Mouse (Mus musculus): ENCODE results near the gene Abcc5.
"Not testable (repeated sequence)": the region's sequence is repeated elsewhere in the genome, so short reads cannot be mapped to it uniquely, and the experiment has no call there.

The Abcc5 gene

GRCm38 (mm10) chr16:20424226-20424663 is 1.9 kb downstream of the Abcc5 start:
- no peak for DNase-seq (ENCODE audit: low spot score in 2 of 2)

- no peak for DNase-seq (ENCODE audit: low spot score in 2 of 2)
Measured at GRCm38 (mm10) chr16:20422938-20423730, 3.1 kb downstream of the Abcc5 start.

DNA sequence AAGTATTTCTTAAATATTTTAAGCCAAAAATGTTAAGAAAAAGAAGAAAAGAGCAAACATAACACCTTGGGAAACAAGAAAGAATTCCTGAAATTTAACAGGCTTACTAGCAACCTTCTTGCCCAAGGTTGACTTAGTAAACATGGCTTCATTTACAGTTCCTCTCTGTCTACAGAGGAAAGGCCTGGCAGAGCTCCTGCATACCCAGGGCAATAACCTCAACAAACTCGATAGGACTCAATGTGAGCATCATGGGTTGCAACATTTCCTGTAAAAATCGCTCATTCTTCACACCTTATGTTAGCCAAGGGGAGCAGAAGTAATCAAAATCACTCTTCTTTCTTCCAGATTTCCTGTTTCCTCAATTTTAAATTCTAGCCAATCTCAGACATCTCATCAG is 8.1 kb downstream of the Abcc5 start:
- DNase-seq (ENCODE audit: low spot score in 2 of 2) = no peak

DNA sequence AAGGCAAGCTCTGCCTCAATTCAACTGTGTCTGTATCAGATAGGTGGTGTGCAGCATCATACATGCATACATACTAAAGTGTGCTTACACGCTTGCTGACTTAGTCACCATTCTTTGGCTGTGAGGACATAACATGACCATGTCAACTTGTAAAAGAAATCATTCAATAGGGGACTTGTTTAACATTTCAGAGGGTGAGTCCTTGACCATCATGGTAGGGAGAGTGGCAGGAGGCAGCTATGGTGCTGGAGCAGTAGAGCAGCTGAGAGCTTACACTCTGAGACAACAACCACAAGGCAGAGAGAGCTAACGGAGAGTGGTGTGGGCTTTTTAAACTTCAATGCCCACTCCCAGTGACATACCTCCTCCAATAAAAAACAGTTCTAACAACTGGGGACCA is 9.9 kb downstream of the Abcc5 start:
- no peak for DNase-seq (ENCODE audit: low spot score in 2 of 2)

DNA sequence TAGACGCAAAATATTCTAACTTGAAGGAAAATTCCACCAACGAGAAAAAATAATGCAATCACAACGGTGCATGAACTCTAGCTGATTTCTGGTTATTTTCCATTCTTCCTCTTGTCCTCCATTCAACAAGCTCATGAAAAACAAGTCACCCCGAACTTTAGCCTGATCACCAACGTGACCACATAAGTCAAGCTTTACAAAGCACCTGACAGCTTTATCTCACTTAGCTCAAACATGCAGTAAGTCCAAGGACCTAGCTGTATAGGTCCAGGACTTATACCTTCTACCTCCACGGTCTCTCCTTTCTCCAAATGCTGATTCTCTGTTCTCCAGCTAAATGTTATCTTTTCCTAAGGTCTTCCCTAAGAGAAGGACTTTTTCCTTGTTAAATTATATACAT is 10.4 kb downstream of the Abcc5 start:
- no peak for DNase-seq (ENCODE audit: low spot score in 2 of 2)

GRCm38 (mm10) chr16:20415211-20415610 is 11.0 kb downstream of the Abcc5 start:
- no peak for DNase-seq (ENCODE audit: low spot score in 2 of 2)

DNA sequence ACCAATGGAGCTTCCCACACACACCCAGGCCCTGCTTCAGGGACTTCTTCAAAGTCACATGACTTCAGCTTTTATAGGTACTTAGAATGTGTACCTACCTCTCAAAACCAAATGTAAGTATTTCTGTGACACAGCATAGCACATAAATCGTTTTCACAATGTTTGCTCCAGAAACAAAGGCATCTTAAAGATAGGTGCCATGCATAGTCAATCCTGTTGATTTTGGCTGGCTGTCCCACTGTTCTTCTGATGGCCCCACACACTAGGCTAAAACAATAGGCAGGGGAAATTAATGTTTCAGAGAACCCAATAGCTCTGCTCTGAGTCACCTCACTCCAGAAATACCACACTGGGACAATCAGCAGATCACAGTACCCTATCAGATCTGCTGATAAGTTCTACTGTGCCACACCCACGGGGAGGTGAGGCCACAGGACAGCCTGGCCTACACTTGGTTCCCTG is 12.3 kb downstream of the Abcc5 start:
- no peak for DNase-seq (ENCODE audit: low spot score in 2 of 2)

DNA sequence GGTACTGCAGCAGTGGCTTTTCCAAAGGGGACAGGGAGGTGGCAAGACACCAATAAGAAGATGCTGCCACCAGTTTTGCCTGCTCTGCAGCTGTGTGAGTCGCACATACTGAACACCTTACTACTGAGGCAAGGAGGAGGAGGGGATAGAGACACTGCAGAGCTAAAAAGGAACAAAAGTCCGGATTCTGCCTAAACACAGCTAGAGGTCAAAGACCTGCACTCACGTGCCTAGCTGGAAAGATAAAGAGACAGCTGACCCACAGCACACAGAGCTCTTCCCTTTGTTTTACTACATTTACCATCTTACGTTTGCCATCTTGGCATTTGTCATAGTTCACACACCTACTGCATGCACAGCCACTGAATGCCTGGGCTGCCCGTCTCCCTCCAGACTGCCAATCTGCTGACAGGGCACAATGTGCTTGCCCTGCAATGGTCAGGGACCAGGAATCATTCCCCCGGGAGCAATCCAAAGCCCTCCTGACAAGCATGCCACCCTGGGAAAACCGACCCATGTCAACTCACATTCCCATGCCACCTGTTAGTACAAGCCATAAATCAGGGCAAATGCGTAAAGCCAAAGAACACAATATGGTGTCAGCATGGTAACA is 14.1 kb downstream of the Abcc5 start:
- no peak for DNase-seq (ENCODE audit: low spot score in 2 of 2)

DNA sequence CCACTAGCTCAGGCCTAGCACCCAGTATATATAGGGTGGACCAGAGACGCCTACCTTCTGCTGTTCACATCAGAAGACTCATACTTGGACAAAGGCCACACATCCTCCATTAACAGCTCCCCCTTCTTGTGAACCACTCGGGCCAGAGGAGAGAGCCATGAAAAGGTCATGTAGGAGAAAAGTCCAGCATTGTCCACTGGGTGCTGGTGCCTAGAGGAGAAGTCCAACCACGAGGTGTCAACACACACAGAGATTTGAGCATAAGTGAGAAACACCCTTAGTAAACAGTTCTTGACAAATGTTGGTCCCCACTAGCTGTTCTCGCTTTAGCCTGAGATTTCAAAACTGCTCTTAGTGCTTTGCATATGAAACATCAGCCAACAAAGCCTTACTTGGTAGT is 20.9 kb downstream of the Abcc5 start:
- DNase-seq (ENCODE audit: low spot score in 2 of 2) = no peak

DNA sequence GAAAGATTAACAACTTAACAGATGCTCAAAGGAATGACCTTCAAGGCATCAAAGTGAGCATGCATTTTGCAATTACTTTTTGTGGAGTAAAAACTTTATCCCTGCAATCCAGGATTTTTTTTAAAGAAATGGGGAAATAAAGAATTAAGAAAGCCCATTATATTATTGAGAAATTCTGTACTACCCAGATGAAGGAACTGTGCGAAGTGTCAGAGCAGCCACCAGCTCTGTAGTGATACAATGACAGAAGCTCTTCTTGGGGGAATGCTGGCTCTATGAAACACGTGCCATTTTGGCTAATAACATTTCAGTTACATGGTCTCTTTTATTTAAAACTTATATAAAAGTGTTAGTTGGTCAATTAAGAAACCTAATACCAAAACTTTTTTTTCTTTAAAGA is 22.9 kb downstream of the Abcc5 start:
- DNase-seq (ENCODE audit: low spot score in 2 of 2) = no peak

- no peak for DNase-seq (ENCODE audit: low spot score in 2 of 2)
Measured at GRCm38 (mm10) chr16:20401592-20401991, 24.6 kb downstream of the Abcc5 start.

GRCm38 (mm10) chr16:20400707-20401591 is 25.2 kb downstream of the Abcc5 start:
- no peak for DNase-seq (ENCODE audit: low spot score in 2 of 2)

- DNase-seq (ENCODE audit: low spot score in 2 of 2) = no peak
Measured at GRCm38 (mm10) chr16:20396851-20397250, 29.3 kb downstream of the Abcc5 start.

- DNase-seq (ENCODE audit: low spot score in 2 of 2) = no peak
Measured at GRCm38 (mm10) chr16:20395216-20395907, 30.8 kb downstream of the Abcc5 start.

DNA sequence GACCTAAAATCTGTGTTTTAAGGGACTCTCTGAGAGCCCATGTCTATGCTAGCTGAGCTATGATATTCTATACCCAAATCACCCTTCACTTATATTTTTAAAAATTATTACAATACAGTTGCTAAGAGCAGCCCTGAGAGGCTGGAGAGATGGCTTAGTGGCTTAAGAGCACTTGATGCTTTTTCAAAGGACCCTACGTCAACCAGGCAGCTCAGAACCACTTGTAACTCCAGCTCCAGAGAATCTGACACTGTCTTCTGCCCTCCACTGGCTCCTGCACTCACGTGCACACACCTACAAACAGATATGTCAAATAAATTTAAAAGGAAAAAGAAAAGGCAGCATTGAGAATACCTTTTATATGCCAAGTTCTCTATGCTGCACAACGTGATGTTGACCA is 34.4 kb downstream of the Abcc5 start:
- DNase-seq (ENCODE audit: low spot score in 2 of 2) = no peak

DNA sequence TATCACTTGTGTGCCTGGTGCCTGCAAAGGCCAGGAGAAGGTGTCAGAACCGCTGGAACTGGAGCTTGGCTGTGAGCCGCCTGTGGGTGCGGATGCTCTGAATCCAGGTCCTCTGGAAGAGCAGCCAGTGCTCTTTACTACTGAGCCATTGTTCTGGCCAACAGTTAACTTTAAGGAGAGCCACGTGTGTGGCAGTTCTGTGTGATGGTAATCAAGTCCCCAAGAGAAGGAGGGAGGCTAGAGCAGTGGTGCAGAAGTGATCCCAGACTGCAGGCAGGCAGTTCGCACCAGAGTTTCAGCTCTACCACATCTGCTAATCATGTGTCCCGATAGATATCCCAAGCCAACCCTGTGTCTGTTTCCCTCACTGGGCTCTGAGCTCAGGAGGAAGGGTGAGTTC is 36.0 kb downstream of the Abcc5 start:
- no peak for DNase-seq (ENCODE audit: low spot score in 2 of 2)

DNA sequence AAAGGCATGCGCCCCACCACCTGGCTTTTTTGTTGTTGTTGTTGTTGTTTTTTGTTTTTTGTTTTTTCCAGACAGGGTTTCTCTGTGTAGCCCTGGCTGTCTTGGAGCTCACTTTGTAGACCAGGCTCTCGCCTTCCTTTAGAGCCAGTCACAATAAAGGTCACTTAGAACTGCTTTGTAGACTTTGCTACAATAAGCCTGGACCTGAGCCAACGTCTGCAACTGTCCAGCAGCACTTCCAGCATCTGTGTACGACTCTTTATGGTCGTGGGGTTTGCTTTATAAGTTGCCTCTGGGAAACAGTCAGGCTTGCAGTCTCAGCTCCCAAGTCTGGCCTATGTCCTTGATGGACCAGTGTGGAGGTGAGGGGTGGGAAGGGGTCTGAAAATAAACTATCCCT is 45.2 kb downstream of the Abcc5 start:
- no peak for DNase-seq (ENCODE audit: low spot score in 2 of 2)

- DNase-seq (ENCODE audit: low spot score in 2 of 2) = no peak
Measured at GRCm38 (mm10) chr16:20375341-20375740, 50.9 kb downstream of the Abcc5 start.

- no peak for DNase-seq (ENCODE audit: low spot score in 2 of 2)
Measured at GRCm38 (mm10) chr16:20371731-20372130, 54.5 kb downstream of the Abcc5 start.

DNA sequence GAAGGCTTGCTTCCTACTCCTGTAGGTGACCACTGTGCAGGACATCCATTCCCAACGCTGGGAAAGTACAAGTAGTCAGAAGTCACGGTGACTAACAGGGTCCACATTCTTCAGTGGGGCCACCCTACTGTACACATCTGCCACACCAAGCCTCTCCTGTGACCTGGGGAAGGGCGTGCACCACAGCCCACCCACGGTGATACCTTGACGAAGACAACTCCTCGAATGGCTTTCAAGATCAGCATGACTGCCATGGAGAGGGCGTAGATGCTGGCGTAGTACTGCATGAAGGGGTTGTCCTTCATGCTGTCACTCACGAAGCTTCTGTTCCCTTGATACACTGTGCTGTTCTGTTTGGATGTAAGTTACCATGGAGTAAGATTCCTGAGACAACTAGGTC is 58.0 kb downstream of the Abcc5 start:
- DNase-seq (ENCODE audit: low spot score in 2 of 2) = no peak

GRCm38 (mm10) chr16:20362121-20362520 is 64.1 kb downstream of the Abcc5 start:
- no peak for DNase-seq (ENCODE audit: low spot score in 2 of 2)

- DNase-seq (ENCODE audit: low spot score in 2 of 2) = not testable (repeated sequence)
Measured at GRCm38 (mm10) chr16:20361496-20361895, 64.7 kb downstream of the Abcc5 start.
